Mouse (Mus musculus) limb, embryonic 12.5 days (tissue): Measurements from ENCODE around the gene Chst3. TPM values are rescaled to one million over a fixed set of nuclear protein-coding genes. Genes with fewer than 3 reads are reported as not detected.
"Not testable (repeated sequence)": the region's sequence is repeated elsewhere in the genome, so short reads cannot be mapped to it uniquely, and the experiment has no call there.

ENCODE experiments used
- ATAC-seq: fragments of 200-750 bp; cut with Nextera tagmentation; 2 replicates; pipeline ENCODE4 v1.8.0; 2017; ENCODE audit warnings: low read depth, moderate TSS enrichment; ENCODE audit not compliant: insufficient number of reproducible peaks, insufficient read depth, low FRiP score, low TSS enrichment
- H3K27ac ChIP-seq: fragments of 300-500 bp; sonication (generic); 2 replicates; pipeline ENCODE4 v1.5.1; 2016; ENCODE audit warnings: mild to moderate bottlenecking, moderate library complexity
- H3K27me3 ChIP-seq: fragments of 300-500 bp; sonication (generic); 2 replicates; pipeline ENCODE4 v1.6.1; 2016; ENCODE audit warnings: mild to moderate bottlenecking, moderate library complexity
- H3K36me3 ChIP-seq: fragments of 300-500 bp; sonication (generic); 2 replicates; pipeline ENCODE4 v1.6.1; 2016; ENCODE audit warnings: mild to moderate bottlenecking, moderate library complexity
- H3K4me1 ChIP-seq: fragments of 300-500 bp; sonication (generic); replicated peaks from 2 replicates; pipeline ENCODE4 v1.6.1; 2016
- H3K4me2 ChIP-seq: fragments of 300-500 bp; sonication (generic); 2 replicates; pipeline ENCODE4 v1.6.1; 2016; ENCODE audit warnings: mild to moderate bottlenecking, moderate library complexity
- H3K4me3 ChIP-seq: fragments of 300-500 bp; sonication (generic); replicated peaks from 2 replicates; pipeline ENCODE4 v1.5.1; 2016; ENCODE audit warnings: mild to moderate bottlenecking
- H3K9ac ChIP-seq: fragments of 300-500 bp; sonication (generic); replicated peaks from 2 replicates; pipeline ENCODE4 v1.6.1; 2016; ENCODE audit warnings: mild to moderate bottlenecking, moderate library complexity
- H3K9me3 ChIP-seq: fragments of 300-500 bp; sonication (generic); 2 replicates; pipeline ENCODE4 v1.6.1; 2016; ENCODE audit warnings: mild to moderate bottlenecking, moderate library complexity
- WGBS: fragments of 180-500 bp; shearing (Covaris S2); methylation state at CpG from one replicate; pipeline ENCODE4 v1.1.7; 2016; 5-methylcytosine and 5-hydroxymethylcytosine counted together
- polyA plus RNA-seq: library from polyadenylated mRNA; unstranded; fragments of >200 nt; fragmentation: Nextera tagmentation; extraction: Ambion mirVana; gene quantifications from 2 replicates; pipeline ENCODE4 v1.2.1, GENCODE M21; 2016

The Chst3 gene
- polyA plus RNA-seq, 1 experiment from 2014 or later = 2.7 TPM

DNA sequence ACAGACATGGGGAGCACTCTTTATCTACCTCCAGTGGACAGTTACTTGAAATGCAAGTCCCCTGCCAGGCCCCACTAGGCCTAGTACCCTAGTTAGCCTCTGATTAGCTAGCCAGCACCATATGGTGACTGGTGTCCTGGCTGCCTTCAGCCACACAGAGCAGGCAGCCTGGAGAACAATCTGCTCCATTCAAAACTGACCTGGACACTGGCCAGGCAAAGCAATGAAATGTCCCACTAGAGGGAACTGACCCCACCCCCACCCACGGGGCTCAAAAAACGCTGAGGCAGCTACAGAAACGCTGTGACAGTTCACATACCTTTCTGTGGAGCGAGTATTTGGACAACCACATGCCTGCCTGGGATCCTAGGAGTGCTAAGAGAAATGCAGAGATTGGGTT lies 24.0 kb downstream of the Chst3 start:
- H3K4me2 ChIP-seq = no peak overlapping the region
- 0 out of 2 replicates have a peak, but pooled peaks have one; percentile 16 for ATAC-seq

DNA sequence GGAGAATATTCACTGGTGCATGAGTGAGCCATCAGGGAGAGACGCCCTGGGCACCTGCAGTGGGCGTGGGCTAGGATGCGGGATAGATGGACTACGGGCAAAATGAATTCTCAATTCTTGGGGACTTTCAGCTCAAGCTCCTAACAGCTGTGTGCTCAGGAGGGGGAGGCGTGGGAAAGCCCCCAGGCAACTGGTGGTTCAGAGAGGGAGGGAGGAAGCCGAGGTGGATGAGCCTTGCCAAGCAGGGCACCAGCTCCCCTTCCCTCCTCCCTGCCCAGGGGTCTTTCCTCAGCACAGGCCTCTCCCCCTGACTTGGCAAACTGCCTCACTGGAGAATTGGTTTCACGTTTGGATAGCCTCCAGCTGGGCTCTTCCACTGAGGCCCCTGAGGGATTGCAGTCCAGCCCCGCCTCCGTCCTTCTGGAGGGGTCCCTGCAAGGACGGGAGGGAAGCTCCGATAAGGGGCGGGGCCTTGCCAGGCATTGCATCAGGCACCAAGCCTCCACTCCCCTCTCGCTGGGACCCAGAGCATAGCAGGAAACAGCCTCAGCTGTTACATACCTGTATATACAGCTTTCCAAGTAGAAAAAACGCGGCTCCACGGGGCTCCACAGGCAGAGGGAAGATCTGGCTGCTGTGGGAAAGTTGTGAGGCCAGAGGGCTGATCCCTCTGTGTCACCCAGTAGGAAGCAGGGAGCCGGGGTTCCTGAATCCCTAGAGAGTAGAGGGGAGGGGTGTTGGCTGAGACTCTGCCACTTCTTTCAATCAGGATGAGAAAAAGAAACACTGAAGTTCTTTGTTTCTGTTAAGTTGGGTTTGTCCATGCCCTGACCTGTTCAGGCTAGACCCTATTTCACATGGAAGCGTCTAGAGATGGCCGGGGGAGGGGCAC lies 25.3 kb downstream of the Chst3 start:
- peaks cover 54% of the 10 kb centered on the region for H3K4me1 ChIP-seq
- peaks cover 9% of the 10 kb centered on the region; the same call in 1 of the 2 replicates for H3K27me3 ChIP-seq
- WGBS = 14% methylated on average over 19 of the region's 19 CpGs
- no peaks in the 10 kb centered on the region for H3K9me3 ChIP-seq
- ATAC-seq = peak; percentile 78
- peak overlapping the region; percentile 19 for H3K4me3 ChIP-seq
- 0 out of 2 replicates have a peak overlapping the region, but pooled peaks have one; percentile 18 for H3K9ac ChIP-seq
- H3K36me3 ChIP-seq = no peaks in the 10 kb centered on the region
- H3K4me2 ChIP-seq = peak overlapping the region; percentile 46
- H3K27ac ChIP-seq = peak overlapping the region; percentile 86

More for the DNA sequence above, 24.0 kb downstream of the Chst3 start:
- Histone ChIP-seq H3K36me3 (no peaks in the 10 kb centered on the region), H3K9me3 (0 out of 2 replicates have a peak, but pooled peaks cover 3% of the 10 kb centered on the region), H3K4me1 (peaks cover 52% of the 10 kb centered on the region), H3K4me3 (no peak overlapping the region), H3K9ac (no peak overlapping the region), H3K27ac (peak overlapping the region; percentile 86), H3K27me3 (peaks cover 9% of the 10 kb centered on the region; the same call in 1 of the 2 replicates)
- WGBS = 34% methylated on average over 4 of the region's 4 CpGs

DNA sequence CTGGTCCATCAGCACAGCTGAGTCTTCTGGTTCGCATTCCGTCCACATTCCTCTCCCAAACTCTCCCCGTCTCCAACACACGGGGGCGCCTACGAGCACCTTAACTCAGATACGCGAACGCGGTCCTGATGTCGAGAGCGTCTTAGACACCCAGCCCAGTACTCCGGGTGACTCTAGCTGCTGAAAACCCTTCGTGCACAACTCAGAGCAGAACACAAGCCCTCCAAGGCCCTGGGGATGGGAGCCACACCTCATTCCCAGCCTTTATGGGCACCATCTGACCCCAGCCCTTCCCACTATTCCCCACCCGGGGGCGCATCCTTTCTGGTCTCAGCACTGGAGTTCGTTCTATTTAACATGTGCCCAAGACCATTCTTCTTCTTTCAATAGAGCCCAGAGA lies 27.3 kb downstream of the Chst3 start:
- H3K9me3 ChIP-seq = no peaks in the 10 kb centered on the region
- H3K4me2 ChIP-seq = peak overlapping the region; percentile 76
- under 1% methylated on average over 17 of the region's 17 CpGs for WGBS
- H3K27ac ChIP-seq = peak overlapping the region; percentile 50; the same call in 1 of the 2 replicates
- no peak for ATAC-seq
- H3K4me1 ChIP-seq = peaks cover 50% of the 10 kb centered on the region
- H3K36me3 ChIP-seq = 0 out of 2 replicates have a peak, but pooled peaks cover 5% of the 10 kb centered on the region
- H3K27me3 ChIP-seq = peaks cover 9% of the 10 kb centered on the region; the same call in 1 of the 2 replicates
- H3K4me3 ChIP-seq = peak overlapping the region; percentile 31
- peak overlapping the region; percentile 48 for H3K9ac ChIP-seq

DNA sequence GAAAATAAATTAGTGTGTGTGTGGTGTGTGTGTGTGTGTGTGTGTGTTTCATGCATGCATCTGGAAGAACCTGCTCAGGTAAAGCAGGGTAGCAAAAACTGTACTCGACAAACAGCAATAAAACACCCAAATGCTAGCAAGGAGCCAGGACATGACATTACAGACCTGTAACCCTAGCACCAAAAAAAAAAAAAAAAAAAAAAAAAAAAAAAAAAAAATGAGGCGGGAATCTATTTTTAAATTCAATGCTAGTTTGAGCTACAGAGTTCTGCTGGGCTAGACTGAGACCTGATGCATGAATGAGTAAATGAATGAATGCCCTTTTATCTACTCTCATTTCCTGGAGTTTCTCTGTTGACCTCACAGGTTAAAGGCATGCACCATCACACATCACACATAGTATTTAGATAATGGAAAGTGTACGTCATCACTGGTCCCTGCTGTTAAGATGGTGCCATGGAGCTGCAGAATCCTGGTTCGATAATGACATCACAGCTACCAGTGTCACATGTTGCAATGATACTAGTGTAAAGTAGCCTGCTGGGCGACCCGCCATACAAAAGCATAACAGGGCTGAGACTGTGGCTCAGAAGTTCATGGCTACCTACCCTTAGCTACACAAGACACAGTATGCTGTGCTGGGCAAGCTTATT lies 29.4 kb downstream of the Chst3 start:
- H3K27ac ChIP-seq = no peak overlapping the region
- H3K4me2 ChIP-seq = no peak overlapping the region
- no peak for ATAC-seq
- H3K36me3 ChIP-seq = peaks cover 26% of the 10 kb centered on the region
- H3K9ac ChIP-seq = no peak overlapping the region
- peaks cover 39% of the 10 kb centered on the region for H3K4me1 ChIP-seq
- H3K9me3 ChIP-seq = no peaks in the 10 kb centered on the region
- H3K27me3 ChIP-seq = peaks cover 9% of the 10 kb centered on the region; the same call in 1 of the 2 replicates
- 84% methylated on average over 6 of the region's 6 CpGs for WGBS
- no peak overlapping the region for H3K4me3 ChIP-seq

DNA sequence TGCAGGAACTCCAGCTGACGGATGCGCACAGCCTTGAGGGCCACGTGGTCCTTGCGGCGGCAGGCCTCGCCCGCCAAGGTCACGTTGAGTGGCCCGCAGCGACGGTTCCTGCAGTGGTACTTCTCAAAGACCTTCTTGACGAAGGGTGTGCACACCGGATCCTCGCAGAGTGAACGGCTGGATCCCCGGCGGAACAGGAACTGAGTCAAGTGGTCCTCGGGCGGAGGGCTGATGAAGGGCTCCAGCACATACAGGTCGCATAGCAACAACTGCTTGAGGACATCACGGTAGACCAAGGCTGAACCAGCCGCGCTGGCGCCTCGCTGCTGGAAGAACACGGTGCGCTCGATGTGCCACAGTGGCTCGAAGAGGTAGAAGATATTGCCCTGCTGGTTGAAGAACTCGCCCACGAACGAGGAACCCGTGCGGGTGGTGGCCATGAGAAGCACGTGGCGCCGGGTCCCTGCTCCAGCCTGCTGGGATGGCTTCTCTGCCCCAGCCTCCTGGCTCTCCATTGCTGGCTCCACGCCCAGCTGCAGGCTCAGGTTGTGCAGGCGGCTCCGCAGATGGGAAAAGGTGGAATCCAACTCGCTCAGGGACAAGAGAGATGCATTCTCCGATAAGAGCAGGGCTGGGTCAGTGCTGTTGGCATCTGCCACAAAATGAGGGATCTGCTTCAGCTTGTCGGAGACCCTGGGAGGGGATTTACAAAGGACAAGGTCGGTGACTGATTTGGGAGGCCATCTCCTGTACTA lies 32.7 kb downstream of the Chst3 start:
- no peak for ATAC-seq
- Histone ChIP-seq H3K4me1 (peaks cover 13% of the 10 kb centered on the region), H3K36me3 (peaks cover 48% of the 10 kb centered on the region), H3K9me3 (no peaks in the 10 kb centered on the region), H3K27me3 (peaks cover 6% of the 10 kb centered on the region; the same call in 1 of the 2 replicates), H3K4me2 (no peak overlapping the region), H3K27ac (no peak overlapping the region), H3K4me3 (no peak overlapping the region), H3K9ac (no peak overlapping the region)
- 79% methylated on average over 44 of the region's 44 CpGs for WGBS

DNA sequence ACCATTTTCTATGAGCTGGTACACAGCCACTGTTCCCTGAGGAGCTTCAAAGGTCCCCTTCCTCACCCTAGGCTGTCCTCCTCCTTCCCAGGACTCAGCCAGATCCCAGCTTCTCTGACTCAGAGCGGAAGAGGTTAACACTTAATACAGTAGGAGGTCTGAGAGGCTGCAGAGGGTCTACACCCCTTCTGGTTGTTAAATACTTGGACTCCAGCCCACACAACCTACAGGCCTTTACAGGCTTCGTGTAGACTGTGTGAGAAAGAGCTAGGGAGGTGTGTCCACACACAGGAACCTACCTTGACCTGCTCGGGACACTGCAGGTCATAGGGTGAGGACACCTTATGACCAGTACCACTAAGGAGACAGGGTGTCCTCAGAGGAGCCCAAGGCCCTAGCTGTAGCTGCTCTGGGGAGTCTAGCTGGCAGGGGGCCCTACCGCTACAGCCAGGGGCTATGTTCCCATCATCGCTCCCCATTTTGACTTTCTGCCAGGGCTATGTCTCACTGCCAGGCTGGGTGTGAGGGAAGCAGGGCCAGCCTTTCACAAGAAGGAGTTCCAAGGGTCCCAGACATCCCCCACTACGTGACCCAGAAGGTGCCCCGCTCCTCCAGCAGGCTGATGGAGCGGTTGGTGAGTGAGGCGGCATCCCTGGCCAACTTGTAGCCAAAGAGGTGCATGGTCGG lies 33.9 kb downstream of the Chst3 start:
- H3K27ac ChIP-seq = 0 out of 2 replicates have a peak overlapping the region, but pooled peaks have one; percentile 51
- no peak overlapping the region for H3K4me2 ChIP-seq
- peaks cover 48% of the 10 kb centered on the region for H3K36me3 ChIP-seq
- WGBS = 85% methylated on average over 10 of the region's 10 CpGs
- ATAC-seq = 0 out of 2 replicates have a peak, but pooled peaks have one; percentile 16
- H3K9ac ChIP-seq = no peak overlapping the region
- H3K4me3 ChIP-seq = no peak overlapping the region
- peaks cover 9% of the 10 kb centered on the region for H3K4me1 ChIP-seq
- no peaks in the 10 kb centered on the region for H3K27me3 ChIP-seq
- no peaks in the 10 kb centered on the region for H3K9me3 ChIP-seq

DNA sequence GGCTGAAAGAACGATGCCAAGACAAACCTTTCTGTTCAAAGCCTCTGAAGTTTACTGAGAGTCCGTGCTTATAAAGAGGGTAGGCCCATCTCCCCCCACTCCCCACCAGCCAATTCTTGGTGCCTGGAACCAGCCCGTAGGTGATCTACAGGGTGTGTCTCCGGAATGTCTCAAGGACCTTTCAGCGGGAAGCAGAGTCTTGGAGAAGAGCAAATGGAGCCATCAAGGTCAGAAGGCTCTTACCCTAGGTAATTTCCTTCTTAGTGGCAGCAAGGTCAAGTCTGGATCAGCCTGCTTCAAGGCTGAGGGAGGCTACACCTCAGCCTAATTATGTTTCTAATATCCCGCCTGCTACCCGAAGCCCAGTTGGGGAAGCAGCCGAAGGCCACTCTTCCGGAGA lies 43.8 kb downstream of the Chst3 start:
- not testable (repeated sequence) for H3K27me3 ChIP-seq, H3K4me3 ChIP-seq, H3K36me3 ChIP-seq, H3K4me2 ChIP-seq, H3K27ac ChIP-seq, H3K9me3 ChIP-seq, ATAC-seq, H3K4me1 ChIP-seq, H3K9ac ChIP-seq
- 83% methylated on average over 9 of the region's 9 CpGs for WGBS

DNA sequence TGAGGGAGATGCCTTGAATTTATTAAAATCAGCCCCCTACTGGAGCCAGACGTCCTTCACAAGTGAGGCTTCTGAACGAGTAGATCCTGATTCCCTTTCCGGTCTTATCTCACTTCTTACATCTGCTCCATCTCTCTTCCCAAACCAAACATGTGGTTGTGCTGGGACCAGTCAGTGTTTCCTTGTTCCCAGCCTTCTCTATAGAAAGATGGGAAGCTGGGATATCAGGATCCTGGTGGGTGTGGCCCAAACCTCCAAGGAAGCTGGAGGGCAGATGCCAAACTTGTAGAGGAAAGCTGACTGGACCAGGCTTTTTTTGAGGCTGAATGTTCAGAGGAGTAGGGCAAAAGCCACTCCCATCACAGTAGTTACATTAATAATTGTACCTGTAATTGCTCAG lies 44.6 kb downstream of the Chst3 start:
- Histone ChIP-seq H3K4me3 (no peak overlapping the region), H3K9ac (no peak overlapping the region), H3K27ac (no peak overlapping the region), H3K4me1 (no peaks in the 10 kb centered on the region), H3K4me2 (no peak overlapping the region), H3K9me3 (no peaks in the 10 kb centered on the region), H3K27me3 (no peaks in the 10 kb centered on the region), H3K36me3 (no peaks in the 10 kb centered on the region)
- no peak for ATAC-seq
- WGBS = 60% methylated on average over 3 of the region's 3 CpGs

DNA sequence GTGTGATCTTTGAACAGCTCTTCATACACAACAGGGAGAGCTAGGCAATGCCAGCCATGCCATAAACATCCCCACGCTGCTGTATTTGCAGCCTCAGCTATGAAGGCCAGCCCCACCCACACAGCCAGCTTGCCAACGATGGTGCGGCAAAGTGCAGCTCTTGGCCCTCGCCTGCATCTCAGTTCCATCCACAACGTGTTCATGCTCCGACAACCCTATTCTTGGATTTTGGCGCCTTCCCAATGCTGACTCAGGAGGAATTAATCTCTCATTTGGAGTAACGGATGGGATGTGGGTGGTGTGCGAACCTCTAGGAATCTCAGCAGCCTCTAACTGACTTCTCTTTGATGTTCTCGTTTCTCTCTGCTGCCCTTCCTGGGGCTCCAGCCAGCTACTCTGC lies 46.0 kb downstream of the Chst3 start:
- 0 out of 2 replicates have a peak, but pooled peaks cover 3% of the 10 kb centered on the region for H3K9me3 ChIP-seq
- WGBS = 84% methylated on average over 10 of the region's 10 CpGs
- H3K4me2 ChIP-seq = no peak overlapping the region
- ATAC-seq = no peak
- no peaks in the 10 kb centered on the region for H3K36me3 ChIP-seq
- H3K9ac ChIP-seq = no peak overlapping the region
- H3K4me1 ChIP-seq = no peaks in the 10 kb centered on the region
- H3K27ac ChIP-seq = no peak overlapping the region
- H3K27me3 ChIP-seq = no peaks in the 10 kb centered on the region
- no peak overlapping the region for H3K4me3 ChIP-seq

DNA sequence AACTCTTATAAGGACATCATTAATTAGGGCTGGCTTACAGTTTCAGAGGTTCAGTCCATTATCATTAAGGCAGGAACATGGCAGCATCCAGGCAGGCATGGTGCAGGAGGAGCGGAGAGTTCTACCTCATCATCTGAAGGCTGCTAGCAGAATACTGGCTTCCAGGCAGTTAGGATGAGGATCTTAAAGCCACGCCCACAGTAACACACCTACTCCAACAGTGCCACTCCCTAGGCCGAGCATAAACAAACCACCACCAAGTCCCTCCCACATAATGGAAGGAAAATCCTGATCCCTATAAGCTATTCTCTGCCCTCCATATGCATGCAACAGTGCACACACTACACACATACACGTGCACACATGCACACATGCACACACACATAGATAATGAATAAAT lies 46.8 kb downstream of the Chst3 start:
- no peak for ATAC-seq
- Histone ChIP-seq H3K4me3 (no peak overlapping the region), H3K36me3 (no peaks in the 10 kb centered on the region), H3K27ac (no peak overlapping the region), H3K9ac (no peak overlapping the region), H3K4me1 (no peaks in the 10 kb centered on the region), H3K27me3 (no peaks in the 10 kb centered on the region), H3K9me3 (0 out of 2 replicates have a peak, but pooled peaks cover 5% of the 10 kb centered on the region), H3K4me2 (no peak overlapping the region)
- 90% methylated on average over 4 of the region's 4 CpGs for WGBS
